ENCODE assay signal across 9 mouse cellular contexts in the genomic region with DNA sequence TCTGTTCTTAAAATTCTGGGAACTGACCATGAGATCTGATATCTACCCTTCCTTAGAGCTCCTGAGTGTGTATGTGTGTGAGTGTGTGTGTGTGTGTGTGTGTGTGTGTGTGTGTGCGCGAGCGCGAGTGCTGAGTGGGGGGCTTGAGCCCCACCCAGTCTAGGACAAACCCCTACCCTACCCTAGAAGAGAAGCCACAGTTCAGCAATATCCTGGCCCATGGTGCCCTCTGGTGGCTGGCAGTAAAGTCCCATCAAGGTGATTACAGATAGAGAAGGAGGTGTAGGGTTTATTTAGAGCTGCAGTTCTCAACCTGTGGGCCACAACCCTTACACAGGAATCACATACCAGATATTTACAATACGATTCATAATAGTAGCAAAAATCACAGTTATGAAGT. TPM values are rescaled to one million over a fixed set of nuclear protein-coding genes. Genes with fewer than 3 reads are reported as not detected.
DNase-seq lines count a peak whose midpoint lies in the region; ATAC-seq and TF ChIP-seq lines count a peak whose summit lies in the region.
"Had no signal": no experiment of that assay in that cellular context is flagged by ENCODE, and none has a peak within 500 bp of the region (broad histone marks: within the 10 kb centered on the region; RNA-seq: fewer than 3 reads in every experiment).

No protein-coding gene starts in this region.

- no peaks in the 10 kb centered on the region for H3K4me1 ChIP-seq in heart, embryonic 12.5 days (replicated peaks)
- no peaks in the 10 kb centered on the region for H3K4me1 ChIP-seq in ES-E14 (ENCODE audit: control insufficient read depth in 2 of 2, insufficient read depth in 2 of 2, low read length in 2 of 2, poor library complexity in 1 of 2)
- H3K4me1 ChIP-seq: limb, embryonic 13.5 days had no signal

- peak; percentile 14 to 43 for DNase-seq in heart, postnatal 36 days
- no peak for DNase-seq in ES-E14 (ENCODE audit: low read depth, low spot score)
- DNase-seq in cerebellum, postnatal 10 days: peak; percentile 88
- DNase-seq in left cerebral cortex, postnatal 10 days (ENCODE audit: extremely low spot score in 1 of 2, low spot score in 2 of 2): peak; percentile 55 to 62
- peak; percentile 47 for DNase-seq in naive thymus-derived CD4-positive, alpha-beta T cell, adult 2 months (ENCODE audit: low read depth)

- no peaks in the 10 kb centered on the region for H3K9me3 ChIP-seq in heart, embryonic 12.5 days (replicated peaks)
- no peaks in the 10 kb centered on the region for H3K9me3 ChIP-seq in ES-E14 (ENCODE audit: control insufficient read depth, insufficient read depth, low read depth, low read length)
- H3K9me3 ChIP-seq: limb, embryonic 13.5 days had no signal

- H3K27me3 ChIP-seq in heart, embryonic 12.5 days (replicated peaks): 0 out of 2 replicates have a peak, but pooled peaks cover 6% of the 10 kb centered on the region
- H3K27me3 ChIP-seq: limb, embryonic 13.5 days had no signal

- ATAC-seq in heart, embryonic 12.5 days (ENCODE audit: insufficient number of reproducible peaks, low FRiP score): no peak
- peak; percentile 40; the same call in 1 of the 2 replicates for ATAC-seq in granulocyte monocyte progenitor cell, adult 5-6 weeks (replicated peaks; ENCODE audit: poor library complexity, severe bottlenecking)
- ATAC-seq in activated CD4-positive, CD25-positive, alpha-beta regulatory T cell, adult 4 months: no peak

- WGBS in heart, embryonic 12.5 days: 21% methylated on average over 5 of the region's 5 CpGs

- no peaks in the 10 kb centered on the region for H3K36me3 ChIP-seq in heart, embryonic 12.5 days
- H3K36me3 ChIP-seq in ES-E14 (ENCODE audit: control insufficient read depth, insufficient read depth, low read length, poor library complexity, severe bottlenecking): no peaks in the 10 kb centered on the region
- H3K36me3 ChIP-seq: limb, embryonic 13.5 days had no signal

- no peak overlapping the region for H3K4me3 ChIP-seq in heart, embryonic 12.5 days
- H3K4me3 ChIP-seq in ES-E14 (ENCODE audit: insufficient read depth in 1 of 2, low read depth in 1 of 2, low read length in 2 of 2, poor library complexity in 1 of 2, severe bottlenecking in 1 of 2): no peak overlapping the region
- H3K4me3 ChIP-seq: limb, embryonic 13.5 days had no signal

- no peak overlapping the region for H3K27ac ChIP-seq in heart, embryonic 12.5 days (ENCODE audit: poor library complexity, severe bottlenecking)
- H3K27ac ChIP-seq in ES-E14 (ENCODE audit: insufficient read depth, low read depth, low read length, poor library complexity, severe bottlenecking): no peak overlapping the region
- H3K27ac ChIP-seq: limb, embryonic 13.5 days had no signal

- intact Hi-C loops in heart, postnatal 36 days (cut with DNase I): loop anchor here (2.0 to 5.0 kb wide), 2 partner anchors 63 to 141 kb away; no protein-coding TSS in a partner anchor
- intact Hi-C loops in left cerebral cortex, postnatal 10 days (cut with DNase I): loop anchor here (2.0 to 5.0 kb wide), 2 partner anchors 63 to 123 kb away; no protein-coding TSS in a partner anchor

- no peak overlapping the region for H3K9ac ChIP-seq in heart, embryonic 12.5 days
- no peak overlapping the region for H3K9ac ChIP-seq in ES-E14 (ENCODE audit: insufficient read depth, low read depth, low read length, poor library complexity, severe bottlenecking)
- H3K9ac ChIP-seq: limb, embryonic 13.5 days had no signal

- H3K4me2 ChIP-seq in heart, embryonic 12.5 days: no peak overlapping the region
- H3K4me2 ChIP-seq: limb, embryonic 13.5 days had no signal

- in situ Hi-C loops in ES-E14 (cut with MboI; ENCODE audit: low sequenced_read_pairs in 2 of 2, unreplicated experiment in 2 of 2): loop anchor here in 1 of 2 experiments (5.0 kb wide), 1 partner anchor 138 kb away; no protein-coding TSS in a partner anchor

TF ChIP-seq in ES-E14, 5 proteins besides CTCF, POLR2A, EP300 and RAD21:
- TF ChIP-seq ZC3H11A (IDR thresholded peaks at IDR 0.05; ENCODE audit: borderline replicate concordance, low read depth, low read length): peak; percentile 61; the same call in 1 of the 2 replicates
- no peak for TF ChIP-seq MAFK (IDR thresholded peaks at IDR 0.05; ENCODE audit: insufficient read depth, low read depth, low read length)

RNA-seq across cellular contexts. Expression of gene Wipi2, which starts 7.6 kb away (rescaled TPM):
- total RNA-seq in heart, postnatal 36 days (2021): 10 to 100 TPM; 41.0 to 45.1 TPM
- 35.3 and 36.6 TPM in 2 replicates for polyA plus RNA-seq in heart, embryonic 12.5 days (2016; fragmentation: Nextera tagmentation; extraction: Ambion mirVana)
- total RNA-seq in ES-E14 (2012; rRNA removed): 62.4 and 69.7 TPM in 2 replicates
- total RNA-seq in granulocyte monocyte progenitor cell, adult 5-6 weeks (2014; fragmentation: Nextera tagmentation): 24.9 and 27.4 TPM in 2 replicates
- total RNA-seq in granulocyte monocyte progenitor cell, adult 5-6 weeks (2017): 36.2 and 36.3 TPM in 2 replicates
- 10 to 100 TPM; 79.9 to 87.7 TPM for total RNA-seq in left cerebral cortex, postnatal 10 days (2021)
- 10 to 100 TPM; 14.6 to 15.9 TPM for polyA plus RNA-seq in activated CD4-positive, CD25-positive, alpha-beta regulatory T cell, adult 4 months (2017; shearing (Covaris generic))

RNA-seq across cellular contexts. Expression of gene Mmd2, which starts 11.3 kb away (rescaled TPM):
- total RNA-seq in heart, postnatal 36 days (2021): under 1 TPM in 1 of 2 experiments, not detected in 1; 0.28 TPM
- 0.18 and 0.32 TPM in 2 replicates for polyA plus RNA-seq in heart, embryonic 12.5 days (2016; fragmentation: Nextera tagmentation; extraction: Ambion mirVana)
- 1.2 and 2.2 TPM in 2 replicates for total RNA-seq in ES-E14 (2012; rRNA removed)
- total RNA-seq in granulocyte monocyte progenitor cell, adult 5-6 weeks (2014; fragmentation: Nextera tagmentation): not detected in 2 replicates
- total RNA-seq in granulocyte monocyte progenitor cell, adult 5-6 weeks (2017): not detected in 2 replicates
- total RNA-seq in left cerebral cortex, postnatal 10 days (2021): 100 to 1,000 TPM; 119 to 123 TPM
- polyA plus RNA-seq in activated CD4-positive, CD25-positive, alpha-beta regulatory T cell, adult 4 months (2017; shearing (Covaris generic)): not detected

Comparison
In these comparisons a context has a peak if more than half of its experiments do, and no peak if none do; other contexts are left out.
1. RNA of gene Mmd2, which starts 11.3 kb away (total RNA-seq): 119 to 123 TPM in left cerebral cortex, postnatal 10 days; 1.2 to 2.2 TPM in ES-E14, 0.28 TPM in heart, postnatal 36 days and not detected in granulocyte monocyte progenitor cell, adult 5-6 weeks; every median in the first group is over 10 times any median in the second.